Mouse (Mus musculus): Measurements from ENCODE around the gene Rwdd2a. TPM values are rescaled to one million over a fixed set of nuclear protein-coding genes. Genes with fewer than 3 reads are reported as not detected.
"Not testable (repeated sequence)": the region's sequence is repeated elsewhere in the genome, so short reads cannot be mapped to it uniquely, and the experiment has no call there.

Rwdd2a gene
- polyA plus RNA-seq, 1 experiment from 2014 or later: 9.0 TPM

DNA sequence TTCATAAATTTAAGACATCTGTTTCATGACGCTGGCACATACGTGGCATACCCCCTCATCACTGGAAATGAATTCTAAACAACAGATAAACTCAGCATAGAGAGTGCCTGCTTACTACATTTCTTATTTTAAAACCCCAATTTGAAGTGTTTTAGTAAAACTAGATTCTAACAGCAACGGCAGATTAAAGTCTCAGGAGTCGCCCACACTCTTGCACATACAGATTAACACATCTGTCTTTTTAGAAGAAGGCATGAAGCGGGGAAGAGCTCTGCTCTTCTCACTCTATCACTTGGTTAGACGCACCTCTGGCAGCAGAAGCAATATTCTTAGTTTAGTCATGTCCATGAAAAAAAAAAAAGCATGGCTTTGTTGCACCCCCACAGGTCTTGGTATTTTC is 3.4 kb downstream of the Rwdd2a start:
- DNase-seq (ENCODE audit: low spot score) (no peak), ATAC-seq (no peak)
- H3K4me1 ChIP-seq (ENCODE audit: control insufficient read depth, insufficient read depth, low read length): peaks cover 6% of the 10 kb centered on the region; the same call in 1 of the 2 replicates
- H3K27ac ChIP-seq (ENCODE audit: low read depth, low read length): no peak overlapping the region
- no peak overlapping the region for H3K9ac ChIP-seq (ENCODE audit: low read length)
- H3K4me3 ChIP-seq (ENCODE audit: low read depth, low read length): no peak overlapping the region
- no peaks in the 10 kb centered on the region for H3K27me3 ChIP-seq (replicated peaks; ENCODE audit: control insufficient read depth, insufficient read depth, low read length)
- WGBS: 95% methylated on average over 6 of the region's 6 CpGs
- no peaks in the 10 kb centered on the region for H3K9me3 ChIP-seq (replicated peaks; ENCODE audit: control insufficient read depth, low read length)
- H3K36me3 ChIP-seq (ENCODE audit: control insufficient read depth, insufficient read depth, low read length): no peaks in the 10 kb centered on the region
- no peak overlapping the region for H3K4me2 ChIP-seq (ENCODE audit: low read length)

DNA sequence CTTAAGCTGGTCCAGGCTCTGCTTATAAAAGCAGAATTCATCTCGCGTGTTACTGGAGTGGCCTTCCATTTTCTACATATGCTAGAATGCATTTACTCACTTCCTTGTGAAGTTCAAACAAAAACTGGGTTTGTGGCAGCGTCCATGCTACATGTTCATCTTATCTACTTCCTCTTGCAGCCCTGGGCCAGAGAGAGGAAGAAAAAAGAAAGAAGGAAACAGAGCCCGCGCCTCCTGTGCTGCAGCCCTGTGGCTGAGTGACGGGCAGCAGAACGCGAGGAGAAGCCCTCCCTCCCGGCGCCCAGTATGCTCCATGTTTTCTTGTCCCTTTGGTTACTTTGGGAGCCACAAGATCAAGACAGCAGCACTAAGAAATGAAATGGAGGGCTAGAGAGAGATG is 7.9 kb downstream of the Rwdd2a start:
- no peaks in the 10 kb centered on the region for H3K36me3 ChIP-seq (ENCODE audit: control insufficient read depth, insufficient read depth, low read length)
- 97% methylated on average over 10 of the region's 10 CpGs for WGBS
- no peak overlapping the region for H3K4me2 ChIP-seq (ENCODE audit: low read length)
- H3K9ac ChIP-seq (ENCODE audit: low read length): no peak overlapping the region
- no peak overlapping the region for H3K27ac ChIP-seq (ENCODE audit: low read depth, low read length)
- H3K4me1 ChIP-seq (ENCODE audit: control insufficient read depth, insufficient read depth, low read length): no peaks in the 10 kb centered on the region
- H3K27me3 ChIP-seq (replicated peaks; ENCODE audit: control insufficient read depth, insufficient read depth, low read length): no peaks in the 10 kb centered on the region
- H3K9me3 ChIP-seq (replicated peaks; ENCODE audit: control insufficient read depth, low read length): no peaks in the 10 kb centered on the region
- no peak overlapping the region for H3K4me3 ChIP-seq (ENCODE audit: low read depth, low read length)
- DNase-seq (ENCODE audit: low spot score) (no peak), ATAC-seq (no peak)

GRCm38 (mm10) chr9:86583740-86584139 is 11.9 kb downstream of the Rwdd2a start:
- Histone ChIP-seq H3K9ac (ENCODE audit: low read length) (no peak overlapping the region), H3K4me3 (ENCODE audit: low read depth, low read length) (no peak overlapping the region), H3K36me3 (ENCODE audit: control insufficient read depth, insufficient read depth, low read length) (no peaks in the 10 kb centered on the region), H3K9me3 (replicated peaks; ENCODE audit: control insufficient read depth, low read length) (no peaks in the 10 kb centered on the region), H3K27ac (ENCODE audit: low read depth, low read length) (no peak overlapping the region), H3K4me2 (ENCODE audit: low read length) (no peak overlapping the region), H3K4me1 (ENCODE audit: control insufficient read depth, insufficient read depth, low read length) (no peaks in the 10 kb centered on the region), H3K27me3 (replicated peaks; ENCODE audit: control insufficient read depth, insufficient read depth, low read length) (no peaks in the 10 kb centered on the region)
- 55% methylated on average over 3 of the region's 3 CpGs for WGBS
- peak; percentile 74 for DNase-seq (ENCODE audit: low spot score)
- peak; percentile 71 for ATAC-seq

DNA sequence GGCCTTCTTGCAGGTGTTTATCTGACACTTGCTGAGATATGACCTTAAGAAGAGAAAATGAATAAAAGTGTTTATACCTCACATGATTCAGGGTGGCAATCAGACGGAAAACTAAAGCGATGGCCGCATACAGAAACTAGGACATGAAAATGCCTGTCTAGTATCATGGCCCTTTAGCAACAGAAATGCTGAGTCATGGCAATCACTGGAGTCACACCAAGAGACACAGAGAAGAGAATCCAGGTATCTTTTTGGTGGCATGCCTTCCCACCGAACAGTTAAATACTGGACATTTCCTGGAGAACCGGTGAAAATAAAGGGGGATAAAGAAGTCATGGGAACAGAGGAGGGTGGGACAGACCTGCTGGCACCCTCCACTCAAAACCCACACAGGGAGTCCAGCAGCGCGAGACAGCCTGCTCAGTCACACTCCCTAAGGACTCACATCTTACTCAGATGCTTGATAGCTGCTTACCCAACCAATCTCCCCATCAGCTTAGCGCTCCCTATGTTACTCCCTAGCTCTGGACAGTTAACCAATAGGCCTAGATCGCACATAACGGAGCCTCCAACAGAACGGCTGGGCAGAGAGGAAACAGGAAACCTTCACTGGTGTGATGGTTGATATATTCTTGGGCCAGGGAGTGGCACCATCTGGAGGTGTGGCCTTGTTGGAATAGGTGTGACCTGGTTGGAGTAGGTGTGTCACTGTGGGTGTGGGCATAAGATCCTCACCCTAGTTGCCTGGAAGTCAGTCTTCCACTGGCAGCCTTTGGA is 15.4 kb downstream of the Rwdd2a start:
- H3K27ac ChIP-seq (ENCODE audit: low read depth, low read length): no peak overlapping the region
- 91% methylated on average over 11 of the region's 11 CpGs for WGBS
- no peaks in the 10 kb centered on the region for H3K4me1 ChIP-seq (ENCODE audit: control insufficient read depth, insufficient read depth, low read length)
- H3K9ac ChIP-seq (ENCODE audit: low read length): no peak overlapping the region
- ATAC-seq (no peak), DNase-seq (ENCODE audit: low spot score) (no peak)
- no peak overlapping the region for H3K4me3 ChIP-seq (ENCODE audit: low read depth, low read length)
- H3K36me3 ChIP-seq (ENCODE audit: control insufficient read depth, insufficient read depth, low read length): no peaks in the 10 kb centered on the region
- no peaks in the 10 kb centered on the region for H3K27me3 ChIP-seq (replicated peaks; ENCODE audit: control insufficient read depth, insufficient read depth, low read length)
- no peak overlapping the region for H3K4me2 ChIP-seq (ENCODE audit: low read length)
- H3K9me3 ChIP-seq (replicated peaks; ENCODE audit: control insufficient read depth, low read length): no peaks in the 10 kb centered on the region

DNA sequence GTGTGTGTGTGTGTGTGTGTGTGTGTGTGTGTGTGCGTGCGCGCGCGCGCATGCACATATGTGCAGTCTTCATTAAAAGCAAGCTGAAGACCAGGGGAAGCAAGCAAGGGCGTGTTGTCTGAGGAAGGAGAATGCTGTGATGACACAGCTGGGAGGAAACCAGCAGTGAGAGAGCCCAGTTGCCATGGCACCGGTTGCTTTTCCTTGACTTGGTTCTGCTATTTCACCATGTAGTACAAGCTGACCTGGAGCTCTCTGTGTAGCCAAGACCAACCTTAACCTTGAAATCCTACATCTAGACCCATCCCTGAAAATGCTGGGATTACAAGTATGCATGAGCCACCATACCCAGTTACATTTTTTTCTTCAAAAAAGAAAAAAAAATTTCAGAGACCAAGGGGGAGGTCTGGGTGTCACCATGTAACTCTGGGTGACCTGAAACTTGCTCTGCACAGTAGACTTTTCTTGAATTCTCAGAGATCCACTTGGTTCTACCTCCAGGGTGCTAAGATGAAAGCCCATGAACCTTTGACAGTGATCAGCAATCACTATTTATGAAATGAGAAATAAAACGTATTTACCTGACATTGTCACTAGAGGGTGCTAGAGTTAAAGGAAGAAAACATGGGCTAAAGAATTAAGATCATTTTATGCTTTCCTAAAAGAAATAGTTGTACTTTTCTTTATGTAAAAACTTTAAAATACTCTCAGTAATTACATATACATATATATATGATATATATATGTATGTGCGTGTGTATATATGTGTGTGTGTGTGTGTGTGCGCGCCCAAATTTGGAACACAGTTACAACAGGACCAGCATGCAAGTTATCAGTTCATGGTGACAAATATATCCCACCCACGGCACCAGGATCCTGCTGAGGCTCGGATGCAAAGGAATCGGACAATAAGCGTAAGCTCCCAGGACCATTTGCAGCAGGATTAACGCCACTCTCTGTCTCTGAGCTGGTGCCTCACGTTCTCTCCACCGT is 21.2 kb downstream of the Rwdd2a start:
- peak; percentile 69 for DNase-seq (ENCODE audit: low spot score)
- Histone ChIP-seq H3K4me1 (ENCODE audit: control insufficient read depth, insufficient read depth, low read length) (no peaks in the 10 kb centered on the region), H3K9ac (ENCODE audit: low read length) (no peak overlapping the region), H3K4me2 (ENCODE audit: low read length) (no peak overlapping the region), H3K4me3 (ENCODE audit: low read depth, low read length) (no peak overlapping the region), H3K36me3 (ENCODE audit: control insufficient read depth, insufficient read depth, low read length) (no peaks in the 10 kb centered on the region), H3K9me3 (replicated peaks; ENCODE audit: control insufficient read depth, low read length) (no peaks in the 10 kb centered on the region), H3K27ac (ENCODE audit: low read depth, low read length) (no peak overlapping the region), H3K27me3 (replicated peaks; ENCODE audit: control insufficient read depth, insufficient read depth, low read length) (no peaks in the 10 kb centered on the region)
- ATAC-seq: peak; percentile 46
- 74% methylated on average over 17 of the region's 19 CpGs for WGBS

GRCm38 (mm10) chr9:86594357-86594767 is 22.6 kb downstream of the Rwdd2a start:
- ATAC-seq: not testable (repeated sequence)
- 85% methylated on average over 9 of the region's 10 CpGs for WGBS

DNA sequence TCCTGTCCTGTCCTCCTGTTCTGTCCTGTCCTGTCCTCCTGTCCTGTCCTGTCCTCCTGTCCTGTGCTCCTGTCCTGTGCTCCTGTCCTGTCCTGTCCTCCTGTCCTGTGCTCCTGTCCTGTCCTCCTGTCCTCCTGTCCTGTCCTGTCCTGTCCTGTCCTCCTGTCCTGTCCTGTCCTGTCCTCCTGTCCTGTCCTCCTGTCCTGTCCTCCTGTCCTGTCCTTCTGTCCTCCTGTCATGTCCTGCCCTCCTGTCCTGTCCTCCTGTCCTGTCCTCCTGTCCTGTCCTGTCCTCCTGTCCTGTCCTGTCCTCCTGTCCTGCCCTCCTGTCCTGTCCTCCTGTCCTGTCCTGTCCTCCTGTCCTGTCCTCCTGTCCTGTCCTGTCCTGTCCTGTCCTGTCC is 25.2 kb downstream of the Rwdd2a start:
- DNase-seq (ENCODE audit: low spot score); H3K4me1 ChIP-seq (ENCODE audit: control insufficient read depth, insufficient read depth, low read length); H3K9me3 ChIP-seq (replicated peaks; ENCODE audit: control insufficient read depth, low read length); H3K4me2 ChIP-seq (ENCODE audit: low read length); H3K9ac ChIP-seq (ENCODE audit: low read length); H3K27me3 ChIP-seq (replicated peaks; ENCODE audit: control insufficient read depth, insufficient read depth, low read length); H3K36me3 ChIP-seq (ENCODE audit: control insufficient read depth, insufficient read depth, low read length); H3K27ac ChIP-seq (ENCODE audit: low read depth, low read length); ATAC-seq; H3K4me3 ChIP-seq (ENCODE audit: low read depth, low read length): not testable (repeated sequence)

More at GRCm38 (mm10) chr9:86594357-86594767, 22.6 kb downstream of the Rwdd2a start:
- not testable (repeated sequence) for H3K36me3 ChIP-seq (ENCODE audit: control insufficient read depth, insufficient read depth, low read length); H3K27me3 ChIP-seq (replicated peaks; ENCODE audit: control insufficient read depth, insufficient read depth, low read length); H3K4me2 ChIP-seq (ENCODE audit: low read length); DNase-seq (ENCODE audit: low spot score); H3K4me3 ChIP-seq (ENCODE audit: low read depth, low read length); H3K9ac ChIP-seq (ENCODE audit: low read length); H3K27ac ChIP-seq (ENCODE audit: low read depth, low read length); H3K9me3 ChIP-seq (replicated peaks; ENCODE audit: control insufficient read depth, low read length); H3K4me1 ChIP-seq (ENCODE audit: control insufficient read depth, insufficient read depth, low read length)

DNA sequence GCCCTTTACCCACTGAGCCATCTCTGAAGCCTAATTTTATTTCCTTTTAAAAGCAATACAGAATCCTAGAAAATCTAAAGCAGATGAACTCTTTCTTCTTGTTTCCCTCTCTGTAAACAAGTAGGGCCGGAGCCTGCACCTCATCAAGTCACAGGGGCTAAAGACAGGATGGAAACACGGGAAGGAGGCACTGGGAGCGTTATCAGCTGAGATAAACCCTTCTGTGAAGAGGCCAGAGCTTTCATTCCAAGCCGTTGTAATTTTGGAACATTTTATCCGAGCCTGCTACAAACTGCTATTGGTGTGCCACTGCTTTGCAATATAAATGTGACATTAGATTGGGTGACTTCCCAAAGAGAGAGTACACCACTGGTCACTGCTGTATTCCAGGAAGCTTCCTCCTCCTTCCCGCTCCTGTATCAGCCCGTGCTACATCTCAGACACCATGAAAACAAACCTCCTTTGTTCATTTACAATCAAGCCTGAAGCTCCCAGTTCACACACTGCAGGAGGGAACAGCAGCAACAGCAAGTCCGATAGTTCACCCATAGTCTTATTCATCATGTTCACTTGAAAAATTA is 28.0 kb downstream of the Rwdd2a start:
- H3K9ac ChIP-seq (ENCODE audit: low read length): no peak overlapping the region
- no peak for ATAC-seq
- no peaks in the 10 kb centered on the region for H3K4me1 ChIP-seq (ENCODE audit: control insufficient read depth, insufficient read depth, low read length)
- no peaks in the 10 kb centered on the region for H3K27me3 ChIP-seq (replicated peaks; ENCODE audit: control insufficient read depth, insufficient read depth, low read length)
- no peaks in the 10 kb centered on the region for H3K36me3 ChIP-seq (ENCODE audit: control insufficient read depth, insufficient read depth, low read length)
- H3K4me3 ChIP-seq (ENCODE audit: low read depth, low read length): no peak overlapping the region
- DNase-seq (ENCODE audit: low spot score): no peak
- WGBS: 62% methylated on average over 8 of the region's 8 CpGs
- no peaks in the 10 kb centered on the region for H3K9me3 ChIP-seq (replicated peaks; ENCODE audit: control insufficient read depth, low read length)
- no peak overlapping the region for H3K4me2 ChIP-seq (ENCODE audit: low read length)
- H3K27ac ChIP-seq (ENCODE audit: low read depth, low read length): no peak overlapping the region

All from forebrain, embryonic 14.5 days (tissue).